Mouse (Mus musculus): Measurements from ENCODE around the gene Eef1b2. TPM values are rescaled to one million over a fixed set of nuclear protein-coding genes. Genes with fewer than 3 reads are reported as not detected.
A peak's percentile ranks its signal among the peaks of the same experiment; 100 is the strongest.
"Not testable (repeated sequence)": the region's sequence is repeated elsewhere in the genome, so short reads cannot be mapped to it uniquely, and the experiment has no call there.

Eef1b2 gene
- 249 and 320 TPM in 2 replicates for polyA plus RNA-seq (2015; fragmentation: Nextera tagmentation; extraction: Ambion mirVana)

DNA sequence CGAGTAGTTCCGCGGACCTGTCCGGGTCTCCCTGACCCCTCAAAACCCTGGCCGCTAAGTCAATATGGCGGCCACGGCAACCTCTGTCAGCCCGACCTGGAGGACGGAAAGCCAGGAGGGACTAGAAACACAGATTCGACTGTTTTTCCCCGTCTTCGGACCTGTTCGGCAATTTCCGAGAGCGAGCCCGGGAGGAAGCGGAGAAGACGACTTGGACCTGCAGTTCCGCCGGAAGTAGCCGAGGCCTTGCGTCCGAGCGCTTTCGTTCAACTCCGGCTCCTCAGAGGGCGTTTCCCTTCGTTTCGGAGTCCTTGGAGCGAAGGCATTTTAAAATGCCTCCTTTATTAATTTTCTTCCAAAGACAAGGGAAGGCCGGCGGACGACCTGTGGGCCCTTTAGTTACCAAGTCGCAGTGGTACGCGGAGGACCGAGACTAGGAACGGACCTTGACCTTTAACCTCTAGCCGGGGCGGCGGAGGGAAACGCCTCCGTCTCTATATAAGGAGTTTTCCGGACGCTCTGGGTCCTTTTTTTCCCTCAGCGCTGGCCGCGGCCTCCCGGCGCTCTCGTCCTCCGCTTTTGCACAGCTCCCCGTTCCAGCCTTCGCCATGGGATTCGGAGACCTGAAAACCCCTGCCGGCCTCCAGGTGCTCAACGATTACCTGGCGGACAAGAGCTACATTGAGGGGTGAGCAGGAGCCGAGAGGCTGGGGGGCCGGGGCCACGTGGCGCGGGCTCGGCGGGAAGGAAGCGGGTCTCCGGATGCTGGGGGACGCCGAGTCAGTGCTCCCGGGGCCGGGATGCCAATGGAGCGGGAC is at the start of gene Eef1b2, which contains the start of gene Ndufs1:
Gene Eef1b2, plus strand, starts transcription at position 222 of the 818 bp plus-strand sequence.
Gene Ndufs1, minus strand, starts transcription at position 230 of the 818 bp plus-strand sequence.
- peaks cover 22% of the 10 kb centered on the region for H3K4me1 ChIP-seq (replicated peaks)
- peak within 1 kb of the TSS; percentile 98 for H3K4me3 ChIP-seq
- ATAC-seq (replicated peaks; ENCODE audit: insufficient number of reproducible peaks, insufficient read depth, low FRiP score, low read depth): peak; percentile 84
- no peaks in the 10 kb centered on the region for H3K27me3 ChIP-seq
- peaks cover 32% of the 10 kb centered on the region for H3K36me3 ChIP-seq
- no peaks in the 10 kb centered on the region for H3K9me3 ChIP-seq (replicated peaks)
- H3K27ac ChIP-seq: peak within 1 kb of the TSS; percentile 93
- H3K9ac ChIP-seq: peak within 1 kb of the TSS; percentile 99
- H3K4me2 ChIP-seq: peak within 1 kb of the TSS; percentile 69
- under 1% methylated on average over 72 of the region's 72 CpGs for WGBS

DNA sequence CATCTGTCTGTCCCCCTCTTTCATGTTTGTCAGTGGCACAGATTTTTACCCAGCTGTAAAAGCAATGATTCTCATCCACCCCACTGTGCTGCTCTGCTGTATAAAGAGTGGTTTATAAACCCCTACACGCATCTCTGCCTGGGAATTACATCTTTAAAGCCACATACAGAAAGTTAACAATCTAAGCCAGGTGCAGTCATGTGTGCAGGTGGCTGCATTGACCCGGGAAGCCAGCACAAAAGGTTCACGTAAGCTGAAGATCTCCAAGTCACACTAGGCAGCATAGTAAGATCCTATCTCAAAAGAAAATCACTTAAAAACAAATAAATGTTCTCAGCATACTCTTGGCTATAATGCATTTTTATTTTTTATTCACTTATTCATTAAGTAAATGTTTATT is 47.4 kb upstream of the Eef1b2 start:
- Histone ChIP-seq H3K36me3 (peaks cover 7% of the 10 kb centered on the region; the same call in 1 of the 2 replicates), H3K4me2 (peak overlapping the region; percentile 64), H3K9ac (no peak overlapping the region), H3K4me3 (no peak overlapping the region), H3K27ac (no peak overlapping the region), H3K9me3 (replicated peaks) (no peaks in the 10 kb centered on the region), H3K4me1 (replicated peaks) (peaks cover 8% of the 10 kb centered on the region), H3K27me3 (no peaks in the 10 kb centered on the region)
- no peak for ATAC-seq (replicated peaks; ENCODE audit: insufficient number of reproducible peaks, insufficient read depth, low FRiP score, low read depth)
- 76% methylated on average over 3 of the region's 3 CpGs for whole genome bisulfite sequencing

DNA sequence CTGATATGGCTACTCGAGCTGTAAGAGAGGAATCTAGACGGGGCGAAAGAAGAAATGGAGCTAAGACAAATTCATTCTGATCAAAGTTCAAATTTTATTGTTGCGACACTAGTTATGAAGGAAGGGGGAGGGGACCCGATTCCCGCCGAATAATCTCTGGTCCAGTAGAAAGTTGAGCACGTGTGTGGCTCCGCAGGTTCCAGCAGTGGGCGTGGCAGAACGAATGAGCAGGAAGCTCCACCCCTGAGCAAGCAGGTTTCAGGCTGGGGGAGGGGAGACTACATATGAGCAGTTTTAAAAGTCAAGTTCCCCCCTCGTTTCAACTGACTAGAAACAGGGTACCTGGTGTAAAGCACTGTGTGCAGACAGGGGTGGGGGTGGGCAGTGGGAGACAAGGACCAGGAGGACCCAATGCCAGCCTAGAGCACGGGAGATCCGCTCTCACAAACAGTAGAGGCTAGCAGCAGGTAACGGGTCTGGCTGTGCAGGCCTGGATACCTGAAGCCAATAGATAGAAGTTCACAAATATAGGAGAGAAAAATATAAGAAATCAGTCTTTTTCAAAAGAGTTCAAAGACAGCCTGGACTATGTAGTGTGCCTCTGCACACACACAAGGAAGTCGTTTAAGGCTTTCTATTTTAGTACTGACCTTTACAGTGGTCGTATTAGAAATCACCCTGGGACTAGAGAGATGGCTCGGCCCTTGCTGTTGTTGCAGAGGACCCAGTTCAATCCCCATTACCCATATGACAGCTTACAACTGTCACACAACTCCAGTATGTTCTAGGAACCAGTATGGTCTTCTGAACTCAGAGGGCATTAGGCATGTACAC is 46.6 kb upstream of the Eef1b2 start:
- Histone ChIP-seq H3K9ac (0 out of 2 replicates have a peak overlapping the region, but pooled peaks have one; percentile 19), H3K36me3 (peaks cover 3% of the 10 kb centered on the region; the same call in 1 of the 2 replicates), H3K4me2 (peak overlapping the region; percentile 64), H3K4me3 (peak overlapping the region; percentile 40), H3K9me3 (replicated peaks) (no peaks in the 10 kb centered on the region), H3K27me3 (no peaks in the 10 kb centered on the region), H3K27ac (peak overlapping the region; percentile 28; the same call in 1 of the 2 replicates), H3K4me1 (replicated peaks) (peaks cover 8% of the 10 kb centered on the region)
- 10% methylated on average over 18 of the region's 18 CpGs for WGBS
- peak; percentile 51 for ATAC-seq (replicated peaks; ENCODE audit: insufficient number of reproducible peaks, insufficient read depth, low FRiP score, low read depth)

DNA sequence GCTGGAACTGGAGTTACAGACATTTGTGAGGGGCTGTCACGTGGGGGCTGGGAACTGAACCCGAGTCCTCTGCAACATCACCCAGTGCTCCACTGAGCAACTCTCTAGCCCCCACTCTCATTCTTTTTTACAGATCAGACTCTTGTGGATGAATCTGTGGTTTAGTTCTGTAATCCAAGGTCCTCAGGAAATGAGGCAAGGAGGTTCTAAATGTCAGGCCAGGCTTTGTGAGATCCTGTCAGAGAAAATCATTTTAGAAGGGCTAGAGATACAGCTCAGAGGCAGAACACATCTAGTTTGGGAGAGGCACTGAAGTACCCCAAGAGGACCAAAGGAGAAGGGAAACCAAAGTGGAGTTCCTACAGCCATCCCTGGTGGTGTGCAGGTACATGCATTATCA is 45.7 kb upstream of the Eef1b2 start:
- WGBS: 85% methylated on average over 2 of the region's 2 CpGs

DNA sequence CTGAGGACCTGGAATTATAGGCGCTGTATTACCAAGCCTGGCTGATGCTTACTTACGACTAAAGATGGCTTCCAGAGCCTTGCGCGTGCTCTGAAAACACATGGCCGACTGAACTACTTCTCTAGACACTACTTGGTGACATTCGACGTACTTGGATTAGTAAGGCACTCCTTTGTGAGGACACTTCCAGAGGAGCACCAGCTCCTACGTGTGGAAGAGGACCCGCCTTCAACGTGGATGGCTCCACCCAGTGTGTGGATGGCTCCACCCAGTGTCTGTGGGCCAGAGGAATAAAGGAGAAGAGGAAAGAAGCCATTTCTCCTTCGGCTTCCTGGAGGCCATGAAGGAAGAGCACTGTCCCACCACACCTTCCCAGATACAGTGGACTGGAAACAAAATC is 44.9 kb upstream of the Eef1b2 start:
- Histone ChIP-seq H3K4me1 (replicated peaks) (peaks cover 8% of the 10 kb centered on the region), H3K9me3 (replicated peaks) (no peaks in the 10 kb centered on the region), H3K36me3 (no peaks in the 10 kb centered on the region), H3K27me3 (no peaks in the 10 kb centered on the region), H3K9ac (no peak overlapping the region), H3K4me3 (no peak overlapping the region), H3K4me2 (no peak overlapping the region), H3K27ac (no peak overlapping the region)
- 91% methylated on average over 11 of the region's 11 CpGs for WGBS
- ATAC-seq (replicated peaks; ENCODE audit: insufficient number of reproducible peaks, insufficient read depth, low FRiP score, low read depth): no peak

More for the DNA sequence above, 45.7 kb upstream of the Eef1b2 start:
- H3K27me3 ChIP-seq: no peaks in the 10 kb centered on the region
- no peak overlapping the region for H3K4me2 ChIP-seq
- H3K9me3 ChIP-seq (replicated peaks): no peaks in the 10 kb centered on the region
- no peak overlapping the region for H3K4me3 ChIP-seq
- H3K9ac ChIP-seq: no peak overlapping the region
- ATAC-seq (replicated peaks; ENCODE audit: insufficient number of reproducible peaks, insufficient read depth, low FRiP score, low read depth): no peak
- no peak overlapping the region for H3K27ac ChIP-seq
- H3K4me1 ChIP-seq (replicated peaks): peaks cover 8% of the 10 kb centered on the region
- H3K36me3 ChIP-seq: peaks cover 3% of the 10 kb centered on the region; the same call in 1 of the 2 replicates

DNA sequence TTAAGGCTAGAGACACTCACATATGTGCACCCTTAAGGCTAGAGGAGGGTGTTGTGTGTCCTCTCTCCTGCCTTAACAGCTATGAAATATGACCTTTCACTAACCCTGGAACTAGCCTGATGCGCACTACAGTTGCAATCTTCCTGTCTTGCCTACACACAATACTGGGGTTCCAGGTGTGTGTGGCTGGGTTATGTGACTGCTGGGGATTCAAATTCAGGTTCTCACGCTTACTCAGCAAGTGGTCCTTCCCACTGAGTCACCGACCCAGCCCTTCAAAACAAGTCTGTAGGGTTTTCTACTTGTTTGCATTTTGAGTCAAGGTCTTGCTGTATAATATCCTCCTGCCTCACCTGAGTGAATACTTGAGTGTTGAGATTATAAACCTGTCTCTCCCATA is 42.1 kb upstream of the Eef1b2 start:
- ATAC-seq (replicated peaks; ENCODE audit: insufficient number of reproducible peaks, insufficient read depth, low FRiP score, low read depth): no peak
- Histone ChIP-seq H3K27me3 (no peaks in the 10 kb centered on the region), H3K9me3 (replicated peaks) (no peaks in the 10 kb centered on the region), H3K4me2 (no peak overlapping the region), H3K4me1 (replicated peaks) (peaks cover 8% of the 10 kb centered on the region), H3K36me3 (peaks cover 10% of the 10 kb centered on the region; the same call in 1 of the 2 replicates), H3K27ac (no peak overlapping the region), H3K4me3 (no peak overlapping the region), H3K9ac (no peak overlapping the region)
- WGBS: 68% methylated on average over 3 of the region's 3 CpGs

DNA sequence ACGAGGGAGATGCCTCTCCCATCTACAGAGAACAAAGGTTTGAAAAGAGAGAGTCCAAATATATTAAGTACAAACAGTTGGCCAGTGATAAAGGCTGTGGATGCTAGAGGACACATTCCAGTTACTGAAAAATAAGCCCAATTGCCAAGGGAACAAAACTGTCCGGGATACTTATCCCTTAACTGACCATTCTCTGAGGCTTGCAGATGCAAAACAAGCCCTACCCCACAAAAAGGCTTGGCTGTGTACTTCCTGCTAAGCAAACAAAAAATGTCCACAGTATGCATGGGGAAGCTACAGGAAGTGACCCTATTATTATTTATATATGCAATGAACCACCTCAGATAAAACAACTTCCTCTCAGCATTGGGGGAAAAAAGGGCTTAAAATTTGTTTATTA is 38.7 kb upstream of the Eef1b2 start:
- H3K27me3 ChIP-seq: no peaks in the 10 kb centered on the region
- whole genome bisulfite sequencing: 71% methylated on average over 2 of the region's 2 CpGs
- H3K4me3 ChIP-seq: no peak overlapping the region
- no peak for ATAC-seq (replicated peaks; ENCODE audit: insufficient number of reproducible peaks, insufficient read depth, low FRiP score, low read depth)
- H3K9ac ChIP-seq: no peak overlapping the region
- no peak overlapping the region for H3K4me2 ChIP-seq
- H3K27ac ChIP-seq: no peak overlapping the region
- H3K9me3 ChIP-seq (replicated peaks): no peaks in the 10 kb centered on the region
- H3K4me1 ChIP-seq (replicated peaks): no peaks in the 10 kb centered on the region
- peaks cover 33% of the 10 kb centered on the region for H3K36me3 ChIP-seq

DNA sequence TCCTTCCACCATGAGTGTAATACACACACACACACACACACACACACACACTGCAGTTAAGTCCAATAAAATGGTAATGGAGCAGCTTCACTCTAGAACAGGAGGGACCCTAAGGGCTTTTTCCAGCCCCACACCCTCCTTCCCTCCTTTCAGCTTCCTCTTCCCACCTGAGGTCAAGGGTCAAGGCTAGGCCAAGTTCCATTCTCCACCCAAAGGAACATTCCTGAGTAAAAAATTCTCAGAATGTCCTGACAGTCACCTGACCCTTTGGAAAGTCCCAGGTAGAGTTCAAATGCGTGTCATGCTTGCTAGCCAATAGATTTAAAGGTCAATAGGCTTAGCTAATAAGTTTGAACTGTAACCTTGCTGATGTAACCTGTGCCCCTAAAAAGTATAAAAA is 38.0 kb upstream of the Eef1b2 start:
- not testable (repeated sequence) for ATAC-seq (replicated peaks; ENCODE audit: insufficient number of reproducible peaks, insufficient read depth, low FRiP score, low read depth); H3K9ac ChIP-seq; H3K4me1 ChIP-seq (replicated peaks); H3K4me2 ChIP-seq; H3K27me3 ChIP-seq; H3K4me3 ChIP-seq; H3K9me3 ChIP-seq (replicated peaks); H3K27ac ChIP-seq
- 97% methylated on average over 1 of the region's 1 CpGs for WGBS
- H3K36me3 ChIP-seq: peaks cover 38% of the 10 kb centered on the region

DNA sequence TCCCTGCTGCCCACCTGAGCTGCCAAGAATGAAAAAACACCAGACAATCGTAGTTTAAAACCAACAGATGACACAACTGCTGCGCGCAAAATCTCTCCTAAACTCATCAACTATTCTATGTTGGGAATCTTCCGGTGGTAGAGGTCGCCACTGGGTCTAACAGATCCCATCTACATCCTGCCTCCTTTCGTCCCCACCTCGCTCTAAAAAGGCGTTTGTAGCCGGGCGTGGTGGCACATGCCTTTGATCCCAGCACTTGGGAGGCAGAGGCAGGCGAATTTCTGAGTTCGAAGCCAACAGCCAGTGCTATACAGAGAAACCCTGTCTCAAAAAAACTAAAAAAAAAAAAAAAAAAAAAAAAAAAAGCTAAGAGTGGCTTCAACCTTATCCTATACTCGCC is 36.4 kb upstream of the Eef1b2 start:
- H3K27ac ChIP-seq: no peak overlapping the region
- H3K9ac ChIP-seq: no peak overlapping the region
- peaks cover 54% of the 10 kb centered on the region for H3K36me3 ChIP-seq
- H3K4me3 ChIP-seq: no peak overlapping the region
- H3K9me3 ChIP-seq (replicated peaks): no peaks in the 10 kb centered on the region
- no peaks in the 10 kb centered on the region for H3K4me1 ChIP-seq (replicated peaks)
- H3K4me2 ChIP-seq: no peak overlapping the region
- WGBS: 93% methylated on average over 13 of the region's 13 CpGs
- no peak for ATAC-seq (replicated peaks; ENCODE audit: insufficient number of reproducible peaks, insufficient read depth, low FRiP score, low read depth)
- no peaks in the 10 kb centered on the region for H3K27me3 ChIP-seq

DNA sequence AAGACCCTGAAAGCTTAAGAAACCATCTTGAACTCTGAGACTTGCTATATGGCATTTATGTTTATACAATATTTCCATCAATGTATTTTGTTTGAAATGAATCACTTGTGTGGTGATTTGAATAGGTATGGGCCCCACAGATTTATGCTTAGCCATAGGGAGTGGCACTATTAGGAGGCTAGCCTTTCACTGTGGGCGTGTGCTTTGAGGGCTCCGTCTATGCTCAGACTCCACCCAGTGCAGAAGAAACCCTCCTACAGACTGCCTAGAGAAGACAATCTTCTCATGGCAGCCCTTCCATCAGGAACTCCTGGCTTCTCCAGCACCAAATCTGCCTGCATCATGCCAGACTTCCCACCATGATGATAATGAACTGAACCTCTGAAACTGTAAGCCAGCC is 8.0 kb upstream of the Eef1b2 start:
- Histone ChIP-seq H3K4me2 (no peak overlapping the region), H3K4me3 (no peak overlapping the region), H3K9ac (no peak overlapping the region), H3K9me3 (replicated peaks) (no peaks in the 10 kb centered on the region), H3K27me3 (no peaks in the 10 kb centered on the region), H3K27ac (no peak overlapping the region), H3K36me3 (peaks cover 69% of the 10 kb centered on the region), H3K4me1 (replicated peaks) (no peaks in the 10 kb centered on the region)
- no peak for ATAC-seq (replicated peaks; ENCODE audit: insufficient number of reproducible peaks, insufficient read depth, low FRiP score, low read depth)
- WGBS: 82% methylated on average over 2 of the region's 2 CpGs

DNA sequence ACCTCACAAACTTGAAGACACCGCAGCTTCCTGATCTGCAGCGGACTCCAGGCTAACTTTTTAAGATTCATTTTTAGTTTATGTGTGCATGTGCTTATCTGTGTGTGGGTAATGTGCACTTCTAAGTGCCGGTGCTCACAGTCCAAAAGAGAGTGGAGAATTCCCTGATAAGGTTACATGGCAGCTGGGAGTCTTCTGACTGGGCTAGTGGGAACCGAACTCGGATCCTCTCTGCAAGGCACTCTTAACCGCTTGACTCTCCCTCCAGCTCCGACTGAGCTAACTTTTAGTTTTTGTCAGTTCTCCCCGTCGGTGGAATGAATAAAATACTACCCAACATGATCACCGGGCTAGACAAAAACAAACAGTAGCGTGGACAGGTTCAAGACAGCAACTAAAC is 772 bp upstream of the Eef1b2 start:
- Histone ChIP-seq H3K4me2 (peak overlapping the region; percentile 69), H3K4me1 (replicated peaks) (peaks cover 22% of the 10 kb centered on the region), H3K27ac (peak overlapping the region; percentile 93), H3K9ac (peak overlapping the region; percentile 99), H3K36me3 (peaks cover 41% of the 10 kb centered on the region), H3K4me3 (peak overlapping the region; percentile 98), H3K9me3 (replicated peaks) (no peaks in the 10 kb centered on the region), H3K27me3 (no peaks in the 10 kb centered on the region)
- ATAC-seq (replicated peaks; ENCODE audit: insufficient number of reproducible peaks, insufficient read depth, low FRiP score, low read depth): no peak
- 5% methylated on average over 11 of the region's 11 CpGs for WGBS

Data from heart, embryonic 15.5 days (tissue).